Mouse (Mus musculus): Measurements from ENCODE around the gene Gnl1. TPM values are rescaled to one million over a fixed set of nuclear protein-coding genes. Genes with fewer than 3 reads are reported as not detected.

Gnl1 gene
- polyA plus RNA-seq, 2 experiments, result 4.4 to 5.2 TPM

GRCm38 (mm10) chr17:35994175-35994878 is 14.7 kb downstream of the Gnl1 start:
- DNase-seq (ENCODE audit: low read depth in 3 of 3, low spot score in 3 of 3), result peak; percentile 80 to 84 (median 83)
- Histone ChIP-seq H3K27ac (peak overlapping the region; percentile 69), H3K27me3 (ENCODE audit: control insufficient read depth, insufficient read depth, low read length) (no peaks in the 10 kb centered on the region), H3K4me2 (ENCODE audit: low read depth) (peak overlapping the region; percentile 80), H3K36me3 (replicated peaks; ENCODE audit: control insufficient read depth, insufficient read depth, low read depth) (no peaks in the 10 kb centered on the region), H3K4me1 (replicated peaks; ENCODE audit: control insufficient read depth in 2 of 2, insufficient read depth in 2 of 2, low read length in 1 of 2) (peaks cover 16 to 25% of the 10 kb centered on the region in 2 experiments), H3K4me3 (ENCODE audit: insufficient read depth in 1 of 2, low read depth in 2 of 2, low read length in 2 of 2) (peak overlapping the region; percentile 75 to 82), H3K9ac (replicated peaks) (peak overlapping the region; percentile 78), H3K9me3 (ENCODE audit: control insufficient read depth, low read length) (no peaks in the 10 kb centered on the region)
- WGBS (ENCODE audit: insufficient replicate concordance), result 2% methylated on average over 31 of the region's 31 CpGs
- peak; percentile 68 for ATAC-seq (ENCODE audit: insufficient read depth)
- no peak for TF ChIP-seq EP300 (IDR thresholded peaks at IDR 0.05; ENCODE audit: low read depth)
- no peak for TF ChIP-seq CTCF (IDR thresholded peaks at IDR 0.05; ENCODE audit: low read depth)

- H3K27ac ChIP-seq, result peak overlapping the region; percentile 69
- ATAC-seq (ENCODE audit: insufficient read depth), result no peak
- no peaks in the 10 kb centered on the region for H3K27me3 ChIP-seq (ENCODE audit: control insufficient read depth, insufficient read depth, low read length)
- H3K4me1 ChIP-seq (replicated peaks; ENCODE audit: control insufficient read depth in 2 of 2, insufficient read depth in 2 of 2, low read length in 1 of 2), result peaks cover 18 to 27% of the 10 kb centered on the region in 2 experiments
- WGBS (ENCODE audit: insufficient replicate concordance), result 3% methylated on average over 14 of the region's 14 CpGs
- peak overlapping the region; percentile 75 to 82 for H3K4me3 ChIP-seq (ENCODE audit: insufficient read depth in 1 of 2, low read depth in 2 of 2, low read length in 2 of 2)
- H3K9me3 ChIP-seq (ENCODE audit: control insufficient read depth, low read length), result no peaks in the 10 kb centered on the region
- peak overlapping the region; percentile 80 for H3K4me2 ChIP-seq (ENCODE audit: low read depth)
- H3K36me3 ChIP-seq (replicated peaks; ENCODE audit: control insufficient read depth, insufficient read depth, low read depth), result no peaks in the 10 kb centered on the region
- TF ChIP-seq EP300 (IDR thresholded peaks at IDR 0.05; ENCODE audit: low read depth), result no peak
- TF ChIP-seq CTCF (IDR thresholded peaks at IDR 0.05; ENCODE audit: low read depth), result no peak
- no peak for DNase-seq (ENCODE audit: low read depth in 3 of 3, low spot score in 3 of 3)
- H3K9ac ChIP-seq (replicated peaks), result peak overlapping the region; percentile 78
Measured at GRCm38 (mm10) chr17:35994879-35995240, 15.2 kb downstream of the Gnl1 start.

- peaks cover 32 to 45% of the 10 kb centered on the region in 2 experiments for H3K4me1 ChIP-seq (replicated peaks; ENCODE audit: control insufficient read depth in 2 of 2, insufficient read depth in 2 of 2, low read length in 1 of 2)
- ATAC-seq (ENCODE audit: insufficient read depth), result peak; percentile 38
- no peaks in the 10 kb centered on the region for H3K36me3 ChIP-seq (replicated peaks; ENCODE audit: control insufficient read depth, insufficient read depth, low read depth)
- H3K4me2 ChIP-seq (ENCODE audit: low read depth), result peak overlapping the region; percentile 68
- H3K9me3 ChIP-seq (ENCODE audit: control insufficient read depth, low read length), result no peaks in the 10 kb centered on the region; the same call in 1 of the 2 replicates
- TF ChIP-seq EP300 (IDR thresholded peaks at IDR 0.05; ENCODE audit: low read depth) (no peak; the same call in 1 of the 2 replicates), CTCF (IDR thresholded peaks at IDR 0.05; ENCODE audit: low read depth) (peak; percentile 100)
- H3K27me3 ChIP-seq (ENCODE audit: control insufficient read depth, insufficient read depth, low read length), result no peaks in the 10 kb centered on the region
- 2% methylated on average over 11 of the region's 11 CpGs for WGBS (ENCODE audit: insufficient replicate concordance)
- peak overlapping the region in 1 of 2 experiments; percentile 0; a peak in 1 of 4 replicates for H3K4me3 ChIP-seq (ENCODE audit: insufficient read depth in 1 of 2, low read depth in 2 of 2, low read length in 2 of 2)
- H3K9ac ChIP-seq (replicated peaks), result no peak overlapping the region
- peak; percentile 95 to 96 (median 96) for DNase-seq (ENCODE audit: low read depth in 3 of 3, low spot score in 3 of 3)
- H3K27ac ChIP-seq, result peak overlapping the region; percentile 33; the same call in 1 of the 2 replicates
Measured at GRCm38 (mm10) chr17:35996949-35997348, 17.3 kb downstream of the Gnl1 start.

DNA sequence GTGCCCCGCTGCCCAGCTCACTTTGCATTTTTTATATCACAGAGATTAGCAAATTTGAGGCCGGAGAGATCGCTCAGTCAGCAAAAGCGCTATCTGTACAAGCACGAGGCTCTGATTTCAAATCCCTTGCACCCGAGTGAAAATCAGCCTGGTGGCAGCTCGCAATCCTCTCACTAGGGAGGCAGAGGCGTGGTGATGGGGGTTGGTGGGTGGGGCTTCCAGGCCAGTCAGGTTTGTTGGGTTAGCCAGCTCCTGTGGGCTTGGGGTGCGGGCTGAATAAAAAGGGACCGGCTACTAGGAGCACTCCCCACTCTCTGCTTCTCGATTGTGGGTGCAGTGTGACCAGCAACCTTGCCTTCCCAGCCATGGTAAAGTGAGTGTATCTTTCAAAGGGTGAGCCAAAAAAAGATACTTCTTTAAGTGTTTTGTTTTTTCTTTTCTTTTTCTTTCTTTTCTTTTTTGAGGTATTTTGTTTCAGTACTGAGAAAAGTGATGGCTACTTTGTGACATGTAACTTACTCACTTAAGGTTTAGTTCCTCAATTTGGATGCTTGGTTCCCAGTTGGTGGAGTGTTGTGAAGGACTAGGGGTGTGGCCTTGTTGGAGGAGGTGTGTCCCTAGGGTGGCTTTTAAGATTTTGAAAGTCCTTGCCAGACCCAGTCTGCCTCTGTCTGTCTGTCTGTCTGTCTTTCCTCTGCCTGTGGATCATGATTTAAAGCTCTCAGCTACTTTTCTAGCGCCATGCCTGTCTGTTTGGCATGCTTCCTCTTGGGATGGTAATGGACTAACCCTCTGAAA is 18.3 kb downstream of the Gnl1 start:
- Histone ChIP-seq H3K27me3 (ENCODE audit: control insufficient read depth, insufficient read depth, low read length) (no peaks in the 10 kb centered on the region), H3K4me3 (ENCODE audit: insufficient read depth in 1 of 2, low read depth in 2 of 2, low read length in 2 of 2) (peak overlapping the region; percentile 53 to 61), H3K9ac (replicated peaks) (peak overlapping the region; percentile 59), H3K9me3 (ENCODE audit: control insufficient read depth, low read length) (peaks cover 9% of the 10 kb centered on the region), H3K4me1 (replicated peaks; ENCODE audit: control insufficient read depth in 2 of 2, insufficient read depth in 2 of 2, low read length in 1 of 2) (peaks cover 42 to 54% of the 10 kb centered on the region in 2 experiments), H3K4me2 (ENCODE audit: low read depth) (peak overlapping the region; percentile 68), H3K27ac (peak overlapping the region; percentile 70), H3K36me3 (replicated peaks; ENCODE audit: control insufficient read depth, insufficient read depth, low read depth) (peaks cover 4% of the 10 kb centered on the region; the same call in 1 of the 2 replicates)
- ATAC-seq (ENCODE audit: insufficient read depth) (peak; percentile 46), DNase-seq (ENCODE audit: low read depth in 3 of 3, low spot score in 3 of 3) (peak; percentile 61 to 70 (median 68))
- WGBS (ENCODE audit: insufficient replicate concordance), result 26% methylated on average over 12 of the region's 12 CpGs
- TF ChIP-seq CTCF (IDR thresholded peaks at IDR 0.05; ENCODE audit: low read depth) (peak; percentile 27; the same call in 1 of the 2 replicates), EP300 (IDR thresholded peaks at IDR 0.05; ENCODE audit: low read depth) (no peak)
